Mouse (Mus musculus) ES-Bruce4 (cell line): ENCODE data around the gene Ston1. TPM values are rescaled to one million over a fixed set of nuclear protein-coding genes. Genes with fewer than 3 reads are reported as not detected.
A peak's percentile ranks its signal among the peaks of the same experiment; 100 is the strongest.

ENCODE experiments used
- H3K27ac ChIP-seq: 2 replicates; pipeline ENCODE4 v1.5.1; 2012; ENCODE audit warnings: low read length, inconsistent platforms; ENCODE audit not compliant: insufficient read depth
- H3K27me3 ChIP-seq: 2 replicates; pipeline ENCODE4 v1.6.1; 2012; ENCODE audit warnings: mild to moderate bottlenecking, low read length, inconsistent platforms; ENCODE audit not compliant: control insufficient read depth, poor library complexity, insufficient read depth, severe bottlenecking
- H3K36me3 ChIP-seq: 2 replicates; pipeline ENCODE4 v1.6.1; 2012; ENCODE audit warnings: inconsistent platforms, mild to moderate bottlenecking, low read length, moderate library complexity; ENCODE audit not compliant: control insufficient read depth, poor library complexity, insufficient read depth, severe bottlenecking
- H3K4me1 ChIP-seq: one replicate; pipeline ENCODE4 v1.8.1; 2011; ENCODE audit warnings: low read length; ENCODE audit not compliant: control insufficient read depth, insufficient read depth
- H3K4me3 ChIP-seq: 2 replicates; pipeline ENCODE4 v1.5.1; 2011; ENCODE audit warnings: low read depth, mild to moderate bottlenecking, low read length
- H3K9ac ChIP-seq: 2 replicates; pipeline ENCODE4 v1.6.1; 2012; ENCODE audit warnings: low read depth, mild to moderate bottlenecking, inconsistent platforms; ENCODE audit not compliant: poor library complexity, severe bottlenecking
- H3K9me3 ChIP-seq: replicated peaks from 2 replicates; pipeline ENCODE4 v1.6.1; 2012; ENCODE audit warnings: mild to moderate bottlenecking, low read length, inconsistent platforms; ENCODE audit not compliant: control insufficient read depth, poor library complexity, insufficient read depth, severe bottlenecking
- CTCF ChIP-seq: IDR thresholded peaks from one replicate; pipeline ENCODE4 v1.8.1; 2011; ENCODE audit warnings: low read depth, low read length
- EP300 ChIP-seq: IDR thresholded peaks from 2 replicates; pipeline ENCODE4 v1.6.1; 2011; ENCODE audit warnings: low read depth, low read length; ENCODE audit not compliant: insufficient read depth
- POLR2A ChIP-seq: IDR thresholded peaks from one replicate; pipeline ENCODE4 v1.8.1; 2011; ENCODE audit warnings: low read length; ENCODE audit not compliant: insufficient read depth
- polyA plus RNA-seq: library from polyadenylated mRNA; stranded (reverse); fragments of >200 nt; gene quantifications from 2 replicates; pipeline ENCODE4 v1.2.4, GENCODE M21; 2011; ENCODE audit warnings: low read depth; ENCODE audit not compliant: missing spikeins, insufficient read depth, insufficient read length

Gene Ston1
- 30.3 and 30.7 TPM in 2 replicates for polyA plus RNA-seq

GRCm38 (mm10) chr17:88597222-88598055 is at the start of gene Ston1:
TSS of gene Ston1 (plus strand) at chr17:88597684.
- peak within 1 kb of the TSS; percentile 84 for H3K27ac ChIP-seq

GRCm38 (mm10) chr17:88549411-88550191 is 47.9 kb upstream of the Ston1 start:
- TF ChIP-seq EP300 (no peak), CTCF (no peak)
- no peaks in the 10 kb centered on the region for H3K27me3 ChIP-seq
- H3K27ac ChIP-seq = no peak overlapping the region
- no peaks in the 10 kb centered on the region for H3K9me3 ChIP-seq
- no peaks in the 10 kb centered on the region for H3K4me1 ChIP-seq
- no peaks in the 10 kb centered on the region for H3K36me3 ChIP-seq
- H3K4me3 ChIP-seq = 0 out of 2 replicates have a peak overlapping the region, but pooled peaks have one; percentile 31
- no peak overlapping the region; the same call in 1 of the 2 replicates for H3K9ac ChIP-seq

More at GRCm38 (mm10) chr17:88597222-88598055, at the start of gene Ston1:
- no peaks in the 10 kb centered on the region for H3K36me3 ChIP-seq
- TF ChIP-seq POLR2A (peak; percentile 41), CTCF (no peak), EP300 (0 out of 2 replicates have a peak, but pooled peaks have one; percentile 70)
- peaks cover 2% of the 10 kb centered on the region for H3K4me1 ChIP-seq
- H3K9me3 ChIP-seq = no peaks in the 10 kb centered on the region
- H3K9ac ChIP-seq = peak within 1 kb of the TSS; percentile 70
- H3K4me3 ChIP-seq = peak within 1 kb of the TSS; percentile 88
- H3K27me3 ChIP-seq = no peaks in the 10 kb centered on the region

DNA sequence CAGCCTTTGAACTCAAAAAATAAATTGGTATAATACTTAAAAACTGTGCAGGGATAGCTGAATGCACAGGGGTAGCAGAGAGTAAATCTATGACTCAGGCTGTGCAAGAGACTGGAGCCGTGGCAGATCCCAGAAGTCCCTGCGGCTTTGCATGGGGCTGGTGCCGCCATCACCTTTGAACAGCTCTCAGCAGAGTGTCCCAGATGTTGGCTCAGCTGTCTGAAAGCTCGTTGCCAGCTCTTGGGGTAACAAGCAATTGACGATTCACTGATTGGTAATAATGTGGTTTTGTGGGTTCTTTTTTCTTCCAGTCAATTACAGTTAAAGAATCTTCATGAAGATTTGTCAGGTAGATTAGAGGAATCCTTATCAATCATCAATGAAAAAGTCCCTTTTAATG is 47.1 kb upstream of the Ston1 start:
- no peaks in the 10 kb centered on the region for H3K36me3 ChIP-seq
- H3K27me3 ChIP-seq = no peaks in the 10 kb centered on the region
- no peaks in the 10 kb centered on the region for H3K9me3 ChIP-seq
- no peak overlapping the region for H3K9ac ChIP-seq
- no peak overlapping the region for H3K4me3 ChIP-seq
- H3K4me1 ChIP-seq = no peaks in the 10 kb centered on the region
- no peak overlapping the region for H3K27ac ChIP-seq
- TF ChIP-seq EP300 (no peak), POLR2A (no peak), CTCF (no peak)

- Histone ChIP-seq H3K27ac (no peak overlapping the region), H3K36me3 (no peaks in the 10 kb centered on the region), H3K4me1 (no peaks in the 10 kb centered on the region), H3K4me3 (no peak overlapping the region), H3K27me3 (no peaks in the 10 kb centered on the region), H3K9me3 (no peaks in the 10 kb centered on the region), H3K9ac (no peak overlapping the region)
- no peak for TF ChIP-seq CTCF
- no peak for TF ChIP-seq EP300
- TF ChIP-seq POLR2A = no peak
Measured at GRCm38 (mm10) chr17:88550981-88551940, 46.2 kb upstream of the Ston1 start.

DNA sequence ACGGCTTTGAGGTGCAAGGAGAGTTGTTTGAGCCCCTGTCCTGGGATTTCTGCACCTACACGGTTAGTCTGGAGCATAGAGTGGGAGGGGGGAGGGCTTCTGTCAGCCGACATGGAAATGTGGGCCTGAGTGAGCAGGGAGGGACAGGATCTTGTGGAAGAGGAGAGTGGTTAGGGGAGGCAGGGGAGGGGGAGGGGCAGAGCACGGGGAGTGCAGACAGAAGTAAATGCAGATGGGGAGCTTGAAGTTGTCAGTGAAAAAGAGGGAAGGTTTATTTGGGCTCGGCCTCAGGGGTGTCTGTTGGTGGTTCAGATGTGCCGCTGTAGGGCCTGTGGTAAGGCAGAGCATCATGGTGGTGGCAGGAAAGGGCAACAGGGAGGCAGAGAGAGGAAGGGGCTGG is 44.9 kb upstream of the Ston1 start:
- H3K4me1 ChIP-seq = no peaks in the 10 kb centered on the region
- H3K4me3 ChIP-seq = no peak overlapping the region
- TF ChIP-seq EP300 = no peak
- TF ChIP-seq CTCF = no peak
- TF ChIP-seq POLR2A = no peak
- no peak overlapping the region for H3K27ac ChIP-seq
- H3K36me3 ChIP-seq = no peaks in the 10 kb centered on the region
- H3K9ac ChIP-seq = no peak overlapping the region
- no peaks in the 10 kb centered on the region for H3K27me3 ChIP-seq
- no peaks in the 10 kb centered on the region for H3K9me3 ChIP-seq
